Mouse (Mus musculus): Measurements from ENCODE around the gene Enc1.

GRCm38 (mm10) chr13:97208500-97209010 lies 32.4 kb upstream of the Enc1 start:
- TF ChIP-seq CTCF (IDR thresholded peaks at IDR 0.05; ENCODE audit: borderline replicate concordance, extremely low read depth, insufficient read depth, insufficient read length) (no peak), POLR2A (IDR thresholded peaks at IDR 0.05; ENCODE audit: borderline replicate concordance, extremely low read depth, insufficient read depth, insufficient read length, poor library complexity, severe bottlenecking) (no peak)

Data from brain, embryonic 14.5 days (tissue).